Mouse (Mus musculus): ENCODE measurements around the gene Letmd1.

DNA sequence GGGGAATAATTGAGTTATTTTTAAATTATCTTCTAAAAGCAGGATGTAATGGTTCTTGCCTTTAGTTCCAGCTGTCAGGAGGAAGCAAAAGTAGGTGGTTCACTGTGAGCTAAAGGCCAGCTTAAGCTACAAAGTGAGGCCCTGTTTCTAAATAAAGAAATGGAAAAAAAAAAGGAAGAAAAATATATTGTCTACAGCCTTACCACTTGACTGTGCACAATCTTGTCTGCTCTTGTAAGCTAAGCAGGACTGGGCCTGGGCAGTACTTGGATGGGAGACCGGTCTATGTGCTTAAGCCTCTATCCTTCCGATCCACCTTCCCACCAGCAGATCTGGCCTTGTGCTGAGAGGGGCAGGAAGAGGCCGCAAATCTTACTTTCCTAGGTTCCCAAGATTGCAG, 19.3 kb upstream of the Letmd1 start:
- TF ChIP-seq CTCF (IDR thresholded peaks at IDR 0.05) (no peak), POLR2A (IDR thresholded peaks at IDR 0.05; ENCODE audit: insufficient read depth, low read depth, low read length) (no peak), EP300 (IDR thresholded peaks at IDR 0.05; ENCODE audit: insufficient read depth, low read depth, low read length) (no peak)

All from heart, adult 2 months (tissue).